Mouse (Mus musculus): ENCODE results near the gene Kdm1a. TPM values are rescaled to one million over a fixed set of nuclear protein-coding genes. Genes with fewer than 3 reads are reported as not detected.

The Kdm1a gene
- polyA plus RNA-seq, 1 experiment: 205 TPM

- Histone ChIP-seq H3K27me3 (ENCODE audit: control insufficient read depth, insufficient read depth, low read length, poor library complexity, severe bottlenecking) (no peaks in the 10 kb centered on the region), H3K4me1 (ENCODE audit: control insufficient read depth, insufficient read depth, low read length) (peaks cover 1% of the 10 kb centered on the region), H3K36me3 (ENCODE audit: control insufficient read depth, insufficient read depth, low read length, poor library complexity, severe bottlenecking) (no peaks in the 10 kb centered on the region), H3K9ac (ENCODE audit: low read depth, poor library complexity, severe bottlenecking) (no peak overlapping the region), H3K27ac (ENCODE audit: insufficient read depth, low read length) (no peak overlapping the region), H3K9me3 (replicated peaks; ENCODE audit: control insufficient read depth, insufficient read depth, low read length, poor library complexity, severe bottlenecking) (no peaks in the 10 kb centered on the region), H3K4me3 (ENCODE audit: low read depth, low read length) (no peak overlapping the region)
- TF ChIP-seq POLR2A (IDR thresholded peaks at IDR 0.05; ENCODE audit: insufficient read depth, low read length) (no peak), EP300 (IDR thresholded peaks at IDR 0.05; ENCODE audit: insufficient read depth, low read depth, low read length) (no peak), CTCF (IDR thresholded peaks at IDR 0.05; ENCODE audit: low read depth, low read length) (no peak)
Observed at GRCm38 (mm10) chr4:136613657-136614056, 11.1 kb upstream of the Kdm1a start.

GRCm38 (mm10) chr4:136610387-136610856, 7.9 kb upstream of the Kdm1a start, which contains the start of gene Tex46:
Tex46 (plus strand) TSS chr4:136610437.
- TF ChIP-seq CTCF (IDR thresholded peaks at IDR 0.05; ENCODE audit: low read depth, low read length) (no peak), POLR2A (IDR thresholded peaks at IDR 0.05; ENCODE audit: insufficient read depth, low read length) (no peak), EP300 (IDR thresholded peaks at IDR 0.05; ENCODE audit: insufficient read depth, low read depth, low read length) (no peak)
- no peak within 1 kb of the TSS for H3K27ac ChIP-seq (ENCODE audit: insufficient read depth, low read length)
- no peak within 1 kb of the TSS for H3K9ac ChIP-seq (ENCODE audit: low read depth, poor library complexity, severe bottlenecking)

GRCm38 (mm10) chr4:136605756-136606485, 3.4 kb upstream of the Kdm1a start:
- no peak overlapping the region for H3K4me3 ChIP-seq (ENCODE audit: low read depth, low read length)
- H3K4me1 ChIP-seq (ENCODE audit: control insufficient read depth, insufficient read depth, low read length): peaks cover 1% of the 10 kb centered on the region
- TF ChIP-seq POLR2A (IDR thresholded peaks at IDR 0.05; ENCODE audit: insufficient read depth, low read length) (no peak), EP300 (IDR thresholded peaks at IDR 0.05; ENCODE audit: insufficient read depth, low read depth, low read length) (no peak), CTCF (IDR thresholded peaks at IDR 0.05; ENCODE audit: low read depth, low read length) (no peak)
- no peaks in the 10 kb centered on the region for H3K36me3 ChIP-seq (ENCODE audit: control insufficient read depth, insufficient read depth, low read length, poor library complexity, severe bottlenecking)
- H3K9me3 ChIP-seq (replicated peaks; ENCODE audit: control insufficient read depth, insufficient read depth, low read length, poor library complexity, severe bottlenecking): no peaks in the 10 kb centered on the region
- no peak overlapping the region for H3K9ac ChIP-seq (ENCODE audit: low read depth, poor library complexity, severe bottlenecking)
- H3K27me3 ChIP-seq (ENCODE audit: control insufficient read depth, insufficient read depth, low read length, poor library complexity, severe bottlenecking): no peaks in the 10 kb centered on the region
- no peak overlapping the region for H3K27ac ChIP-seq (ENCODE audit: insufficient read depth, low read length)

More at GRCm38 (mm10) chr4:136610387-136610856, 7.9 kb upstream of the Kdm1a start, which contains the start of gene Tex46:
- Histone ChIP-seq H3K27me3 (ENCODE audit: control insufficient read depth, insufficient read depth, low read length, poor library complexity, severe bottlenecking) (no peaks in the 10 kb centered on the region), H3K4me3 (ENCODE audit: low read depth, low read length) (no peak within 1 kb of the TSS), H3K4me1 (ENCODE audit: control insufficient read depth, insufficient read depth, low read length) (peaks cover 1% of the 10 kb centered on the region), H3K36me3 (ENCODE audit: control insufficient read depth, insufficient read depth, low read length, poor library complexity, severe bottlenecking) (no peaks in the 10 kb centered on the region), H3K9me3 (replicated peaks; ENCODE audit: control insufficient read depth, insufficient read depth, low read length, poor library complexity, severe bottlenecking) (no peaks in the 10 kb centered on the region)

GRCm38 (mm10) chr4:136602018-136602554, 437 bp downstream of the Kdm1a start:
- H3K27ac ChIP-seq (ENCODE audit: insufficient read depth, low read length): peak overlapping the region; percentile 26; the same call in 1 of the 2 replicates
- H3K4me1 ChIP-seq (ENCODE audit: control insufficient read depth, insufficient read depth, low read length): no peaks in the 10 kb centered on the region
- peak overlapping the region; percentile 97 for H3K4me3 ChIP-seq (ENCODE audit: low read depth, low read length)
- no peaks in the 10 kb centered on the region for H3K9me3 ChIP-seq (replicated peaks; ENCODE audit: control insufficient read depth, insufficient read depth, low read length, poor library complexity, severe bottlenecking)
- no peaks in the 10 kb centered on the region for H3K36me3 ChIP-seq (ENCODE audit: control insufficient read depth, insufficient read depth, low read length, poor library complexity, severe bottlenecking)
- H3K9ac ChIP-seq (ENCODE audit: low read depth, poor library complexity, severe bottlenecking): peak overlapping the region; percentile 98
- no peaks in the 10 kb centered on the region for H3K27me3 ChIP-seq (ENCODE audit: control insufficient read depth, insufficient read depth, low read length, poor library complexity, severe bottlenecking)
- no peak for TF ChIP-seq CTCF (IDR thresholded peaks at IDR 0.05; ENCODE audit: low read depth, low read length)
- no peak for TF ChIP-seq POLR2A (IDR thresholded peaks at IDR 0.05; ENCODE audit: insufficient read depth, low read length)

GRCm38 (mm10) chr4:136601476-136601875, 1.0 kb downstream of the Kdm1a start:
- Histone ChIP-seq H3K27me3 (ENCODE audit: control insufficient read depth, insufficient read depth, low read length, poor library complexity, severe bottlenecking) (no peaks in the 10 kb centered on the region), H3K9ac (ENCODE audit: low read depth, poor library complexity, severe bottlenecking) (peak overlapping the region; percentile 98), H3K4me3 (ENCODE audit: low read depth, low read length) (peak overlapping the region; percentile 97), H3K36me3 (ENCODE audit: control insufficient read depth, insufficient read depth, low read length, poor library complexity, severe bottlenecking) (no peaks in the 10 kb centered on the region), H3K9me3 (replicated peaks; ENCODE audit: control insufficient read depth, insufficient read depth, low read length, poor library complexity, severe bottlenecking) (no peaks in the 10 kb centered on the region), H3K27ac (ENCODE audit: insufficient read depth, low read length) (peak overlapping the region; percentile 24; the same call in 1 of the 2 replicates), H3K4me1 (ENCODE audit: control insufficient read depth, insufficient read depth, low read length) (no peaks in the 10 kb centered on the region)
- TF ChIP-seq CTCF (IDR thresholded peaks at IDR 0.05; ENCODE audit: low read depth, low read length) (no peak), POLR2A (IDR thresholded peaks at IDR 0.05; ENCODE audit: insufficient read depth, low read length) (no peak), EP300 (IDR thresholded peaks at IDR 0.05; ENCODE audit: insufficient read depth, low read depth, low read length) (no peak)

GRCm38 (mm10) chr4:136600536-136600935, 2.0 kb downstream of the Kdm1a start:
- Histone ChIP-seq H3K27me3 (ENCODE audit: control insufficient read depth, insufficient read depth, low read length, poor library complexity, severe bottlenecking) (no peaks in the 10 kb centered on the region), H3K27ac (ENCODE audit: insufficient read depth, low read length) (no peak overlapping the region), H3K9ac (ENCODE audit: low read depth, poor library complexity, severe bottlenecking) (peak overlapping the region; percentile 98; the same call in 1 of the 2 replicates), H3K4me3 (ENCODE audit: low read depth, low read length) (peak overlapping the region; percentile 25), H3K36me3 (ENCODE audit: control insufficient read depth, insufficient read depth, low read length, poor library complexity, severe bottlenecking) (no peaks in the 10 kb centered on the region), H3K4me1 (ENCODE audit: control insufficient read depth, insufficient read depth, low read length) (no peaks in the 10 kb centered on the region), H3K9me3 (replicated peaks; ENCODE audit: control insufficient read depth, insufficient read depth, low read length, poor library complexity, severe bottlenecking) (no peaks in the 10 kb centered on the region)
- no peak for TF ChIP-seq EP300 (IDR thresholded peaks at IDR 0.05; ENCODE audit: insufficient read depth, low read depth, low read length)
- no peak for TF ChIP-seq POLR2A (IDR thresholded peaks at IDR 0.05; ENCODE audit: insufficient read depth, low read length)
- no peak for TF ChIP-seq CTCF (IDR thresholded peaks at IDR 0.05; ENCODE audit: low read depth, low read length)
